Mouse (Mus musculus) spleen, adult 18-20 months (tissue): ENCODE measurements around the gene Klf5.

ENCODE experiments used
- DNase-seq, 2 experiments: peaks; one replicate each; pipeline ENCODE4 v3.0.0; 2022; ENCODE audit warnings: mixed read lengths in 2 of 2

Klf5 gene

GRCm38 (mm10) chr14:99310358-99310757 is 11.9 kb downstream of the Klf5 start:
- DNase-seq, result no peak

GRCm38 (mm10) chr14:99313062-99313461 is 14.6 kb downstream of the Klf5 start:
- no peak for DNase-seq

GRCm38 (mm10) chr14:99316275-99316674 is 17.8 kb downstream of the Klf5 start:
- no peak for DNase-seq

DNA sequence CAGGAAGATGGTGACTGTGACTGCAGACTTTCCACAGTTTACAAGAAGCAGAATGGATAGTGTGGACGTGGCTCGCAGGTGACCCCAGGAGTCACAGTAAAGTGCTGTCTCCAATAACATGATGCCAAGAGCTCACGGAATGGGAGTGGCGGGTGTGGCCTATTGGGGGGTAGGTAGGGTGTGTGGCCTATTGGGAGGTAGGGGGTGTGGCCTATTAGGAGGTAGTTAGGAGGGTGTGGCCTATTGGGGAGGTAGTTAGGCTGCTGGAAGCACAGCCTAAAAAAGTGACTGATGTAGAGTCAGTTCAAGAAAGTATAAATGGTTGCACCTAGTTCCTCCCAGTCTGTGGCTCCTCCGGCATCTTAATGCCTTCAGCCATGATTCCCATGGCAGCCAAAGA is 22.2 kb downstream of the Klf5 start:
- no peak for DNase-seq

DNA sequence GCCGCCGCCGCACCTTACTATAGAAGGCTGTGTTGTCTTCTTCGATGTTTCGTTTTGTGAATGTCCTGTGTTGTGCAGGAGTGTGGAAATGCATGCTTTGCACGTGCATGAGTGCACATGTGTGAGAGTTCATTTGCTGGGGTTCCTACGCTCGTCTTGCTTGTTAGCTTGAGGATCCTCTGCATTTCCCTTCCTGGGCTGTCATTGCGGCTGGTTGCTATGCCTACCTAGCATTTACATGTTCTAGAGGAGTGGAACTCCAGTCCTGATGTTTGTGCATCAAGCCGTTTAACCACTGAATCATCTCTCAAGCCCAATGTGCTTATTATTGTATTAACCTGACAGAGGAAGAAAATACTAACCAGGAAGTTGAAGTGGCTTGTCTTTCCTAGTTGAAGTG is 24.9 kb downstream of the Klf5 start:
- DNase-seq, result no peak

GRCm38 (mm10) chr14:99324523-99324922 is 26.0 kb downstream of the Klf5 start:
- DNase-seq, result no peak

- DNase-seq, result no peak
These were observed 27.3 kb downstream of the Klf5 start for GRCm38 (mm10) chr14:99325597-99326472.

- no peak for DNase-seq
These were observed 38.1 kb downstream of the Klf5 start for GRCm38 (mm10) chr14:99336598-99336997.

- DNase-seq, result no peak
These were observed 40.5 kb downstream of the Klf5 start for GRCm38 (mm10) chr14:99339021-99339420.

- DNase-seq, result no peak
These were observed 41.4 kb downstream of the Klf5 start for GRCm38 (mm10) chr14:99339681-99340522.

DNA sequence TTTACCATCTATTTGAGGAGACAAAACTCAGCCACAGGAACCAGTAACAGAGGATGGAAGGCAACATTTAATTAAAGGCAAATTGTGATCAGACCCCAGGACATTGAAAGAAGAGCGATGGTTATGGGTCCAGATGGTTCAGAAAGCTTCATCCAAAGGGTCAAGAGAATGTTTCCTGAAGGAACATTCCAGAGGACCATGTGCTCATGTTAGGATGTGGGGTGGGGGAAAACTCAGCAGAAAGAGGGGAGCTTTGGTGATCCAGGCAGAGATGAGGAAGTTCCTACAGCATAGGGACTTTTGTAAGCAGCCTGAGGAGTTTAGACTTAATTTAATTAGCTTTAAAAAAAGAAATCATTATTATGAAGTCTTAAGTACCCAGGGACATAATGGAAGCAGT is 42.2 kb downstream of the Klf5 start:
- no peak for DNase-seq

DNA sequence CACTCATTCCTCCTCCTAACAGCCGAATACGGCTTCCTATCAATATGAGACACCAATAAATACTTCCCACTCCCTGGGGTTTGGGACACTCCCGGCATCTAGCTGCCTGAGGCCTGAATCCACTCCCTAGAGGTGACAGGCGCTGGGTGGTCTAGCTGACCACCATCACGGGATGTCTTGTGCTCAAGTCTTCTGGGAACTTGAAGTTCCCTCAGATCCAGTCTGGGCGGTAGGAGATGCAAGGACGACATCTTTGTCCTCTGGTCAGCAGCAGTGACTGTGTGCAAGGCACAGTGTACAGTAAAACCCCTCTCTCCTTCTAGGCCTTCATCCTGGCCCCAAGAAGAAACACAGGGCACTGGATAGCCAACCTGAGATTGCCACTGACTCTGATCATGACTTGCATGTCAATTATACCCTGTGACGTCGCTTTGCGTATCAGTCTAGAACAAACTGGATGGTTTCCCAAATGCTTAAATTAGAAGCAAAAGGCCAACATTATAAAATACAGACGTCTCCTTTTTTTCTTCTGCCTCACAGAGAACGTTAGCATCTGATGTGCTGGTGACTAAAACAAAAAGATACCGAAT is 49.8 kb downstream of the Klf5 start:
- DNase-seq, result no peak

DNA sequence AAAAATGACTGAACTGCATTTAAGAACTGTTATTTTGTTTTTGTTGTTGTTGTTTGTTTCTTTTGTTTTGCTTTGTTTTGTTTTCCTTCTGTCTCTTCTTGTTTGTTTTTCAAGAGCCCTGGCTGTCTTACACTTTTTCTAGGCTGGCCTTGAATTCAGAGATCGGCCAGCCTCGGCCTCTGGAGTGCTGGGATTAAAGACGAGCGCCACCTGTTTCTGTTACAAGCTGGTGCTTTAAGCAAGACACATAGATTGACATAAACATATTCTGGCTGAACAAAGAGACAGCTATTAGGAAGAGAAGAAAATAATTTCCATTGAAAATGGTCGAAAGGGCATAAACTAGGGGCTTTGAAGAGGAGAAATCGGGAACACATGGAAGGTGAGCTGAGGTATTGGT is 51.1 kb downstream of the Klf5 start:
- DNase-seq, result no peak

DNA sequence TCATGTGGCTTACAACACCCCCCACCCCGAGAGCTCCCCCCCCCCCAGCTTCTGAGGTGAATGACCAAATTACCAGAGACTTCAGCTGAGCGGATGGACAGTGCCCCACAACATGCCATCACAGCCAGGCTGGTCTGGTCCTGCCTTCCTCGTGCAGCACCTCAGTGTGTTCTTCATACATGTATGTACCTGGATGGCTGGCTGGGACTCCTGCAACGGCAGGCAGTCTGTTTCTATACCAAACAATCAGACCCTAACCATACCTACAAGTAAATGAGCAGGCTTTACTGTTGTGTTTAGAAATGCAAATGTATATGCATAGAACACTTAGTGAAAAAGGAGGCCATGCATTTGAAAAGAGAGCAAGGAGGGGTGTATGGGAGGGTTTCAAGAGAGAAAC is 54.5 kb downstream of the Klf5 start:
- DNase-seq, result no peak

DNA sequence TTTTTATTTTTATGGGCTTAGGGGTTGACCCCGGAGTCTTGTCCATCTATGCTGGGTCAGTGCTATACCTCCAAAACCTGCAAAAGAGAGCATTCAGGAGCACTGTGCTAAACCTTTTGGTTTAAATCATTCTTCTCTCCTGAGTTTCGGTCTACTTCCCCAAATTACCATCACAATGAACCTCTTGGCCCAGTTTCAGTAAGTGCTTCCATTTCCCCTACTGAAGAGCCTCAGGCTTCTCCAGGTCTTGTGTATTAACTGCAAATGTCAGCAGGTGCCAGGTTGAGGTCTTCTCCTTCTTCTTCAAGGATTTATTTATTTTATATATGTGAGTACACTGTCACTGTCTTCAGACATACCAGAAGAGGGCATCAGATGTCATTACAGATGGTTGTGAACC is 55.6 kb downstream of the Klf5 start:
- no peak for DNase-seq

GRCm38 (mm10) chr14:99354761-99355609 is 56.5 kb downstream of the Klf5 start:
- no peak for DNase-seq

- no peak for DNase-seq
These were observed 57.0 kb downstream of the Klf5 start for GRCm38 (mm10) chr14:99355610-99355870.

- DNase-seq, result no peak
These were observed 64.5 kb downstream of the Klf5 start for GRCm38 (mm10) chr14:99362956-99363355.

GRCm38 (mm10) chr14:99364007-99364784 is 65.7 kb downstream of the Klf5 start:
- DNase-seq, result no peak
